Mouse (Mus musculus) bone marrow macrophage, adult 2 months (primary cell): ENCODE measurements around the gene Dhrs9. TPM values are rescaled to one million over a fixed set of nuclear protein-coding genes. Genes with fewer than 3 reads are reported as not detected.
A peak's percentile ranks its signal among the peaks of the same experiment; 100 is the strongest.

ENCODE experiments used
- H3K27ac ChIP-seq: 2 replicates; pipeline ENCODE4 v1.5.1; 2012; ENCODE audit warnings: low read depth, low read length; ENCODE audit not compliant: insufficient read depth
- H3K4me1 ChIP-seq: 2 replicates; pipeline ENCODE4 v1.6.1; 2012; ENCODE audit warnings: low read length; ENCODE audit not compliant: control insufficient read depth, insufficient read depth
- H3K4me3 ChIP-seq: 2 replicates; pipeline ENCODE4 v1.5.1; 2012; ENCODE audit warnings: mild to moderate bottlenecking, low read length, moderate library complexity; ENCODE audit not compliant: insufficient read depth
- CTCF ChIP-seq: IDR thresholded peaks from 2 replicates; pipeline ENCODE4 v1.5.1; 2012; ENCODE audit warnings: low read depth, mild to moderate bottlenecking, low read length, moderate library complexity
- POLR2A ChIP-seq: IDR thresholded peaks from 2 replicates; pipeline ENCODE4 v1.6.1; 2012; ENCODE audit warnings: mild to moderate bottlenecking, low read depth, low read length, borderline replicate concordance
- polyA plus RNA-seq: library from polyadenylated mRNA; stranded (reverse); fragments of >200 nt; gene quantifications from 2 replicates; pipeline ENCODE4 v1.2.4, GENCODE M21; 2012; ENCODE audit not compliant: missing spikeins, insufficient read depth, insufficient read length

The Dhrs9 gene
- polyA plus RNA-seq, 1 experiment, result 3.4 TPM

DNA sequence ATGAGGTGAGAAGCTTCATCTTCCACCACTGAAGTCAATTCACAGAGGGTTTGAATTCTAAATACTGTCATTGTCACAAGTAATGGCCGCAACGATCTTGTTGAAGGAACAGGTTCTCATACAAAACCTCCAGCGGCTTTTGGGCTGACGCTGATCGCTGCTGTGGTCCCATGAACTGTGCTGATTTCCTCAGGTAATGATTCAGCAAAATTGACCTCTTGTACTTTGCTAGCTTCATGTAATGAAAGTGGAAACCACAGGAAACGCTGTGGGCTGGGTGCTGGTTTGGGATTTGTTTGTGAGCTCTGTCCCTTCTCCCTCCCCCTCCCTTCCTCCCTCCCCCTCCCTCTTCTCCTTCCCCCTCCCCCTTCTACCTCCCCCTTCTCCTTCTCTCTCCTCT lies 34.8 kb downstream of the Dhrs9 start:
- Histone ChIP-seq H3K4me3 (no peak overlapping the region), H3K27ac (no peak overlapping the region), H3K4me1 (peaks cover 7% of the 10 kb centered on the region; the same call in 1 of the 2 replicates)
- no peak for TF ChIP-seq POLR2A
- no peak for TF ChIP-seq CTCF

DNA sequence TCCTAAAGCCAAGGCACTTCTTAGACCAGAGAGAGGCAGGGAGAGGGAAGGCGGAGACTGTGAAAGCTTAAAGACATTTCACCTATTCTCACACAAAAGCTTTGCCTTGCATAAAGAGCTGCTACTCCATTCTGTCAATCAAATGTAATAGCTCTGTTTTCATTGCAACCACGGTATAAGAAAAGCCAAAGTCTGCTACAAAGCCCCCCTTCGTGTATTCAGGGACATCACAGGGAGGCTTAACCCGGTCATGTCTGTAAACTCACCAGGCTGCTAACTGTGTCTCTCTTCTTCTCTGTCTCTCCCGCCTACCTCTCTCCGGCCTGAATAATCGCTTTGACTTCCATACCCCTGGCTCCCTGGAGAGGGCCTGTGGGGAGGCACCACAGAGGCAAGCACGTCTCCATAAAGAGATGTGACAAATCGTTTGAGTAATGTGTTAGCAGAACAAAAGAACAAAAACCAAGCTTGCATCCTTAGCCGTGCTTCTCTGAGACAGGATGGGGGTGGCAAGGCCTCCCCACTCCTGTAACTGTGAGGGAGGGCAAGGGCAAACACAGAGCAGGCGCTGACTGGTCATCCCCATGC lies 38.1 kb downstream of the Dhrs9 start:
- H3K27ac ChIP-seq, result no peak overlapping the region
- no peak for TF ChIP-seq CTCF
- no peak for TF ChIP-seq POLR2A
- H3K4me1 ChIP-seq, result peaks cover 7% of the 10 kb centered on the region; the same call in 1 of the 2 replicates
- H3K4me3 ChIP-seq, result no peak overlapping the region

DNA sequence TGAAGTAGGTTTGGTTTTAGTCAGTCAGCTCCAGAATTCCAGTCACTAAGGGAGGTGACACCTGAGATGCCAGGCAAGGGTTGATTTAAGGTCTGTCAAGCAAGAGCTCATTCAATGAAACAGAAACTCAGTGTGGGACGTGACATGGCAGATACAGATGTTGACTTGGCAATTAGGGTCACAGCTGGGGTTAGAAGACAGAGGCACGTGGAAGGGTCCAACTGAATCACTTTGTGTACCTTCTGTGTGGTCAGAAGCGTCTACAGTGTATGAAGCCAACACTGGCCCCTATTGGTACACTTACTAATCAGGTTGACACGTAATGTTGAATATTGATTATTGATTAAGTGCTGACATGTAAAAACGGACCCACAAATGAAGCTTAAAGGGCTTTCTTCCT lies 44.6 kb downstream of the Dhrs9 start:
- H3K4me1 ChIP-seq, result no peaks in the 10 kb centered on the region
- H3K27ac ChIP-seq, result no peak overlapping the region
- H3K4me3 ChIP-seq, result no peak overlapping the region
- TF ChIP-seq CTCF (no peak), POLR2A (no peak)

DNA sequence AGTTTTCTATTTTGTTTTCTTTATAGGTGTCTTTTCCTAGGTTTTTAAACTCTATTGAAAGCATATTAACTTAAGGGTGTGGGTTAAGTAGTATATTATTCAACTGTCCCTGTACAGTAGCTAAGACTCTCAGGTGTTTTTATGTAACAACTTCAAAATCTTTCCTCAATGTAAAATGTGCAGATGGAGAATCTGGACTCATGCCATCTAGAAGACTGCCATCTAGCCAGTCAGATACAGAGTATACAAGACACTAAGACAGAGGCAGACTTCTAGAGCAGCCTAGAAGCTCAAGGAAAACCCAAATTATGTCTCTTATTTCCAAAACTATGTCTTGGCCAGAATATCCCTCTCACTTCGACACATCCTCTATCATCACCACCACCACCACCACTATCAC lies 45.8 kb downstream of the Dhrs9 start:
- Histone ChIP-seq H3K27ac (no peak overlapping the region), H3K4me3 (no peak overlapping the region), H3K4me1 (no peaks in the 10 kb centered on the region)
- TF ChIP-seq POLR2A (no peak), CTCF (no peak)

DNA sequence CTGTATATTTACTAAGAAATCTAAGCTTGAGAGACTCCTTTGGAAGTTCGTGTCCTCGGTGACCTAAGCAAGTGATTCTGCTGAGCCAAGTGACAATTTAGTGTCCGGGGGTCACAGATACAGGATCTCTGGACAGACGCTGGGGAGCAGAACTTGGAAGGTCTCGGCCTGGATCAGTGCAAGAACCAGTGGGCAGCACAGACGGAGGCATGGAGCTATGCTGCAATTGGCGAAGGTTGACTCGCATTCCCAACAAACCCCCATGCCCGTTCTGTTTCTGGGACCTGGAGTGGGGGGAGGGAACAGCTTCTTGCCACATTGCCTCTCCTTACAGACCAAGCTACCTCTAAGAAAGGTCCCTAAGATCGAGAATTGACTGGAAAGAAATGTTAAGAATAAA lies 46.9 kb downstream of the Dhrs9 start:
- no peak overlapping the region for H3K27ac ChIP-seq
- no peak for TF ChIP-seq POLR2A
- no peak for TF ChIP-seq CTCF
- H3K4me1 ChIP-seq, result no peaks in the 10 kb centered on the region

DNA sequence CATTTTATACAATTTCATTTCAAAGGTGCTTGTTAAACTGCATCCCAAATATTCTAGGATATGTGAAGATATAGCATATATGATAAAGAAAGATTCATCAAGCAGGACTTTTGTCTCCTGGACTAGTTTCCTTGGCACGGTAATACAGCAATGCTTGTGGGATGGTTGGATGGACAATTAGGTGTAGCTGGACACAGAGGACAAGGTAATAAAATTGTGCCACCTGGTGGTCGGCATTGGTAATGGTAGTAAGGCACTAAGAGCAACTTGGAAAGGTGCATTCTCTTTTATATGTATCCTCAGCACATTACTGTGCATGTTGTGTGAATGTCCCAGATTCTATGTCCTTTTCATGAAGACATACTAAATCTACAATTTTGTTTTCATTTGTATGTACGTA lies 47.9 kb downstream of the Dhrs9 start:
- Histone ChIP-seq H3K27ac (no peak overlapping the region), H3K4me1 (no peaks in the 10 kb centered on the region), H3K4me3 (no peak overlapping the region)
- TF ChIP-seq CTCF (no peak), POLR2A (no peak)

More for the DNA sequence above, 46.9 kb downstream of the Dhrs9 start:
- no peak overlapping the region for H3K4me3 ChIP-seq

DNA sequence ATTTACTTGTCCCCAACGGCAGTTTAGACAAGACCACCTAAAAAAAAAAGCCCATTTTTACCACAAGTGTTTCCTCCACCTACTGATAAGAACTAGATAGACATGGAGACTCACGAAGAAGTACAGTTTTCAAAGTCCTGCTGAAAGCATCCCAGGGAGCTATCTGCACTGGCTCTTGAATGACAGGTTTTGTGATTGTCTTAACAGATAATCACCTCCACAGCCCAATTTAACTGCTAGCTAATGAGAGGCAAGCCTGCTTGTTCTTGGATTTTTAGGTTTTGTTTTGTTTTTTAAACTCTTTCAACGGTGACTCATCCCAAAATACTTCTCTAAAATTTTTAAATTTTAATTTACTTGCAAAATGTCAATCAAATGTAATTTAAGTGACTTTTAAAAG lies 61.4 kb downstream of the Dhrs9 start:
- no peak overlapping the region for H3K4me3 ChIP-seq
- TF ChIP-seq POLR2A (no peak), CTCF (no peak)
- no peak overlapping the region for H3K27ac ChIP-seq
- H3K4me1 ChIP-seq, result no peaks in the 10 kb centered on the region

DNA sequence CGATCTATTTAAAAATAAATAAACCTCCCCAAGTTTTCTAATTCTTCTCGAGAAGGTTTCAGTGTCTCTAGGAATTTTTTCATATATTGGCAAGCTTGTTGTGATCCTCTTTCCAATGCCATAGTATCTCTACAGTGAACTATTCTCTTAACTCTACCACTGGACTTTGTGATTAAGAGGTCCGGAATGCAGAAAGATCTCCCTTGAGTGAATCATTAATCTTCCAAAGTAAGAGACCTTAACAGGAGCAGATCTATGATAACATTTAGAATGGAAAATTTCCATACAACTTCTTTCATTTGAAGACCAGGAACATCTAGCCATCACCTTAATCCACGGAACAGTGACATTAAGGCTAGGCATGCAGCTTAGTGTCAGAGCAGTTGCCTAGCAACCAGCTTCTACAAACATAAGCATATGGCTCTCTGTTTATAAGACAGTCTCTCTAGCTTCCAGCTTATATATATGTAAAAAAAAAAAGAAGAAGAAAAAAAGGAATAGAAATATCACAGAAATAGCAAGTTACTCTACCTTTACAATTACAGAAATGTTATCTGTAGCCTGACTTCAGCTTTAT lies 65.7 kb downstream of the Dhrs9 start:
- H3K4me3 ChIP-seq, result no peak overlapping the region
- TF ChIP-seq CTCF, result no peak
- no peak for TF ChIP-seq POLR2A
- H3K27ac ChIP-seq, result no peak overlapping the region
- H3K4me1 ChIP-seq, result peaks cover 7% of the 10 kb centered on the region

DNA sequence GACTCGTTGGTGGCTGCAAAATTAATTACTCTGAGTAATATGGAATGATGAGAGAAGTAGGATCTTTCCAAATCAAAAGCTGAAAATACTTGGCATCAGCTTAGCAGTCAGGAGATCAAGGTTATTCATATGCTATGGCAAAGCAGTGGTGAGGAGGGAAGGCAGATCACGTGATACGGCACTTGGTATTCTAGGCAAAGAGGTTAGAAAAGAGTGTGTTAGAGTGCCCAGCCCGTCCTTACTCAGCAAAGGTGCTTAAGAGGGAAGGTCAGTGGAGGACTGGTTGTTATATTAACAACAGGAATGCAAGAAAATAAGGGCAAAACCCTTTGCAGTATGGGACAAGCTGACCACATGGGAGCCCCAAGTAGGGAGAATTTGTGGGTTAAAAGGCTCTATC lies 68.3 kb downstream of the Dhrs9 start:
- H3K27ac ChIP-seq, result no peak overlapping the region
- peaks cover 24% of the 10 kb centered on the region for H3K4me1 ChIP-seq
- no peak overlapping the region for H3K4me3 ChIP-seq
- TF ChIP-seq CTCF (no peak), POLR2A (no peak)

DNA sequence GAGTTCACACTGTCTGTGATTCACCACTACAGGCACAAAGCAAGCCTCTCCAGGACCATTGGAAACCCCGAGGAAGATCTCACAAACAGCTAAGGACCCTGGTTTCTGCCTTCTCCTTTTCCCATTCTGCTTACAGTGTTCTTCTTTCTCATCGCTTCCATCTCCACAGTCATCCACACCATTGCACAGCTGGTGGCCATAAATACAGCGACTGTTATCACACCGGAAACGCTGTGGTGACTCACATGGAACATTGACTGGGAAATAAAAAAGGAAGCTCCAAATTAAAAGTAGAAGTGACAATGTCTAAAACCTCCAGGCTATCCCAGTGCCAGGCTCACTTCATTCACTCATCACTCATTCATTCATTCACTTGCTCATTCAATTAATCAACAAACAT lies 70.9 kb downstream of the Dhrs9 start:
- Histone ChIP-seq H3K4me3 (no peak overlapping the region), H3K27ac (peak overlapping the region; percentile 64), H3K4me1 (peaks cover 25% of the 10 kb centered on the region)
- TF ChIP-seq POLR2A, result no peak
- TF ChIP-seq CTCF, result no peak

Other genes starting within 250 kb of the Dhrs9 start
- gene Nostrin, start 244.6 kb upstream of the Dhrs9 start, polyA plus RNA-seq, result 38.3 and 38.4 TPM in 2 replicates
- 41.9 and 47.4 TPM in 2 replicates for gene Spc25, start 174.3 kb upstream of the Dhrs9 start, polyA plus RNA-seq
- not detected in 2 replicates for gene G6pc2, start 169.4 kb upstream of the Dhrs9 start, polyA plus RNA-seq
- gene Abcb11, start 37.8 kb upstream of the Dhrs9 start, polyA plus RNA-seq, result not detected in 2 replicates
- gene Lrp2, start 205.6 kb downstream of the Dhrs9 start, polyA plus RNA-seq, result not detected in 2 replicates